Mouse (Mus musculus) heart, embryonic 14.5 days (tissue): ENCODE measurements at regions not wholly inside any gene's neighbourhood (a gene's known extent, or its start where the extent isn't known, plus 50 kb on each side); places are given as distances from the start of the nearest gene placed in this dataset.

Experiments
- ATAC-seq: fragments of 200-750 bp; cut with Nextera tagmentation; 2 replicates; pipeline ENCODE4 v1.8.0; 2017; ENCODE audit warnings: low read depth, moderate TSS enrichment; ENCODE audit not compliant: insufficient number of reproducible peaks, insufficient read depth, low FRiP score
- H3K27ac ChIP-seq, 2 experiments: fragments of 200-500 bp in 1 of 2; fragments of 300-500 bp in 1 of 2; sonication (generic) in 1 of 2; replicated peaks in 1 of 2; 2 replicates each; pipeline ENCODE4 v1.5.1; 2012 to 2014; ENCODE audit warnings: low read depth in 2 of 2, low read length in 2 of 2, control low read depth in 1 of 2, mild to moderate bottlenecking in 1 of 2, mixed read lengths in 1 of 2; ENCODE audit not compliant: control insufficient read depth in 1 of 2, insufficient read depth in 1 of 2
- H3K27me3 ChIP-seq: fragments of 300-500 bp; sonication (generic); 2 replicates; pipeline ENCODE4 v1.6.1; 2014; ENCODE audit warnings: mild to moderate bottlenecking, low read length, control low read depth; ENCODE audit not compliant: control insufficient read depth, insufficient read depth
- H3K36me3 ChIP-seq: fragments of 300-500 bp; sonication (generic); 2 replicates; pipeline ENCODE4 v1.6.1; 2014; ENCODE audit warnings: mild to moderate bottlenecking, control low read depth, low read length, mixed read lengths; ENCODE audit not compliant: control insufficient read depth, insufficient read depth
- H3K4me1 ChIP-seq, 2 experiments: fragments of 200-500 bp in 1 of 2; fragments of 300-500 bp in 1 of 2; sonication (generic) in 1 of 2; 2 replicates each; pipeline ENCODE4 v1.6.1; 2012 to 2014; ENCODE audit warnings: low read length in 2 of 2, control low read depth in 1 of 2, mixed read lengths in 1 of 2; ENCODE audit not compliant: control insufficient read depth in 2 of 2, insufficient read depth in 2 of 2
- H3K4me2 ChIP-seq: fragments of 300-500 bp; sonication (generic); 2 replicates; pipeline ENCODE4 v1.6.1; 2014; ENCODE audit warnings: mild to moderate bottlenecking, low read length
- H3K4me3 ChIP-seq, 2 experiments: fragments of 200-500 bp in 1 of 2; fragments of 300-500 bp in 1 of 2; sonication (generic) in 1 of 2; 2 replicates each; pipeline ENCODE4 v1.5.1; 2012 to 2014; ENCODE audit warnings: low read length in 2 of 2, mild to moderate bottlenecking in 2 of 2, control low read depth in 1 of 2, low read depth in 1 of 2, moderate library complexity in 1 of 2; ENCODE audit not compliant: control insufficient read depth in 1 of 2, insufficient read depth in 1 of 2
- H3K9ac ChIP-seq: fragments of 300-500 bp; sonication (generic); 2 replicates; pipeline ENCODE4 v1.6.1; 2014; ENCODE audit warnings: mild to moderate bottlenecking, low read length
- H3K9me3 ChIP-seq: fragments of 300-500 bp; sonication (generic); 2 replicates; pipeline ENCODE4 v1.6.1; 2016; ENCODE audit warnings: low read length, control low read depth; ENCODE audit not compliant: control insufficient read depth
- WGBS: fragments of 180-500 bp; shearing (Covaris S2); extraction: QIAGEN DNeasy Blood & Tissue Kit; methylation state at CpG from one replicate; pipeline ENCODE4 v1.1.7; 2014; 5-methylcytosine and 5-hydroxymethylcytosine counted together

GRCm38 (mm10) chr6:117460193-117460592 is 291.9 kb downstream of the Cxcl12 start:
- no peaks in the 10 kb centered on the region for H3K36me3 ChIP-seq
- H3K9me3 ChIP-seq, result no peaks in the 10 kb centered on the region
- H3K27ac ChIP-seq, result peak overlapping the region; percentile 7 to 9; a peak in 2 of 4 replicates
- H3K9ac ChIP-seq, result no peak overlapping the region
- WGBS, result 33% methylated on average over 5 of the region's 5 CpGs
- no peaks in the 10 kb centered on the region; the same call in 1 of the 2 replicates for H3K27me3 ChIP-seq
- peaks cover 4 to 7% of the 10 kb centered on the region in 2 experiments; a peak in 2 of 4 replicates for H3K4me1 ChIP-seq
- H3K4me3 ChIP-seq, result no peak overlapping the region
- no peak overlapping the region for H3K4me2 ChIP-seq
- 0 out of 2 replicates have a peak, but pooled peaks have one; percentile 56 for ATAC-seq

DNA sequence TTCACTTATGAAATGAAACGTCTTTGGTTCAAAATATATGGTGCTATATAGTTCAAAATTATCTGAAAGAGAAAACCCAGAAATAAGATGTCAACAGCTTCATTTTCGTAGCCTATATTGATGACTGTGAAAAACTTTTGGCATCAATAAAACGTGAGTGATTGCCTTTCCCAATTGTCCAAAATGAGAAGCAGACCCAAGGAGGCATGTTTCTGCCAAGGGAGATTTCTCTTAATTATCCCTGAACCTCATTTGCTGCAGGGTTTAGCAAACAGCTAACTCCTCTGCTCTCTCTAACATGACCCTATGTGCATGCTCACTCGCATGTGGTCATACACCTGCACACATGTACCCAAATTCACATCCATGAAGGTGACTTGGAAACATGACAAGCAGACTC is 296.8 kb downstream of the Cxcl12 start:
- H3K4me2 ChIP-seq, result no peak overlapping the region
- H3K4me3 ChIP-seq, result no peak overlapping the region
- H3K4me1 ChIP-seq, result peaks cover 2 to 3% of the 10 kb centered on the region in 2 experiments; a peak in 2 of 4 replicates
- H3K9me3 ChIP-seq, result peaks cover 4% of the 10 kb centered on the region; the same call in 1 of the 2 replicates
- H3K27ac ChIP-seq, result no peak overlapping the region
- no peak for ATAC-seq
- no peaks in the 10 kb centered on the region for H3K36me3 ChIP-seq
- H3K9ac ChIP-seq, result no peak overlapping the region
- H3K27me3 ChIP-seq, result no peaks in the 10 kb centered on the region
- WGBS, result 80% methylated on average over 4 of the region's 4 CpGs

GRCm38 (mm10) chr6:117465606-117466174 is 297.4 kb downstream of the Cxcl12 start:
- ATAC-seq, result no peak
- H3K4me1 ChIP-seq, result no peaks in the 10 kb centered on the region
- no peak overlapping the region for H3K4me3 ChIP-seq
- H3K27me3 ChIP-seq, result no peaks in the 10 kb centered on the region
- no peak overlapping the region for H3K9ac ChIP-seq
- no peak overlapping the region for H3K4me2 ChIP-seq
- H3K36me3 ChIP-seq, result no peaks in the 10 kb centered on the region
- 38% methylated on average over 5 of the region's 5 CpGs for WGBS
- peaks cover 4% of the 10 kb centered on the region; the same call in 1 of the 2 replicates for H3K9me3 ChIP-seq
- H3K27ac ChIP-seq, result no peak overlapping the region

DNA sequence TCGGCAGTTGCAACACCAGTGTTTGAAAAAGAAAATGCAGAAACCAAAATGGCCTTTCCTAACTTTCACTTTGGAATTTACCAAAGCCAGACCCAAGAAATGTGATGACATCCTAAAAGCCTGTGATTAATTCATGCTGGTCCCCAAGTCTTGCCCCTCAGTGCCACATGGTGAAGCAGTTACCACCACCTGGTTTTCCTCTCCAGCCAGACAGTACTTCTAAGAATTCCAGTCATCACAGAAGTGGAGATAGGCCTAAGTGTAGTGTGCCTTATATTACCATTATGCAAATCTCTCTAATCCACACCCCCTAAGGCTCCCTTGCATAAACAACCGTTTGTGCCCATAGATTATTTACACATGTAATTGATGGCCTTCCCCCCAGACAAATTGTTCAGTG is 311.0 kb downstream of the Cxcl12 start:
- no peak for ATAC-seq
- Histone ChIP-seq H3K9me3 (no peaks in the 10 kb centered on the region), H3K36me3 (no peaks in the 10 kb centered on the region), H3K4me3 (no peak overlapping the region), H3K4me2 (no peak overlapping the region), H3K27me3 (no peaks in the 10 kb centered on the region), H3K4me1 (peaks cover 6 to 8% of the 10 kb centered on the region in 2 experiments; a peak in 3 of 4 replicates), H3K9ac (no peak overlapping the region), H3K27ac (no peak overlapping the region)
- 41% methylated on average over 2 of the region's 2 CpGs for WGBS

GRCm38 (mm10) chr6:117480396-117480795 is 312.1 kb downstream of the Cxcl12 start:
- 77% methylated on average over 2 of the region's 2 CpGs for WGBS
- Histone ChIP-seq H3K9me3 (no peaks in the 10 kb centered on the region), H3K4me3 (no peak overlapping the region), H3K36me3 (no peaks in the 10 kb centered on the region), H3K27ac (no peak overlapping the region), H3K4me1 (peaks cover 6 to 8% of the 10 kb centered on the region in 2 experiments; a peak in 3 of 4 replicates), H3K9ac (no peak overlapping the region), H3K27me3 (no peaks in the 10 kb centered on the region), H3K4me2 (no peak overlapping the region)
- ATAC-seq, result no peak

DNA sequence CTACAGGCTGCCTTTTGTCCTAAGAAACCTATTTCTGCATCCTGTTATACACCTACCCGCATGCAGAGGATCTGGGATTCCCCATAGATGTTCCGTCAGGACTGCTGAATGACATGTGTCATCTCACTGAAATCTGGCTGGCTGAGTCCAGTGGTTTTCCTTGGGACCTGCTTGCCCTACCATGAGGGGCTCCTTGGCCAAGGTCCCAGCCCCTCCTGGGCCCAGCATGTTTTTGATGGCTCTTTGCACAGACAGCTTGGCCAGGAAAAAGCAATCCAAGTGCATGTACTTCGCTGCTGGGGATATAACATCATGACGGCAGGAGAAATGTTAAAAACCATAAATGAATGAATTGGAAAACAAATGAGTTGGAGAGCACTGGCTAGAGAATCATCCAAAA is 320.8 kb downstream of the Cxcl12 start:
- 93% methylated on average over 4 of the region's 4 CpGs for WGBS

DNA sequence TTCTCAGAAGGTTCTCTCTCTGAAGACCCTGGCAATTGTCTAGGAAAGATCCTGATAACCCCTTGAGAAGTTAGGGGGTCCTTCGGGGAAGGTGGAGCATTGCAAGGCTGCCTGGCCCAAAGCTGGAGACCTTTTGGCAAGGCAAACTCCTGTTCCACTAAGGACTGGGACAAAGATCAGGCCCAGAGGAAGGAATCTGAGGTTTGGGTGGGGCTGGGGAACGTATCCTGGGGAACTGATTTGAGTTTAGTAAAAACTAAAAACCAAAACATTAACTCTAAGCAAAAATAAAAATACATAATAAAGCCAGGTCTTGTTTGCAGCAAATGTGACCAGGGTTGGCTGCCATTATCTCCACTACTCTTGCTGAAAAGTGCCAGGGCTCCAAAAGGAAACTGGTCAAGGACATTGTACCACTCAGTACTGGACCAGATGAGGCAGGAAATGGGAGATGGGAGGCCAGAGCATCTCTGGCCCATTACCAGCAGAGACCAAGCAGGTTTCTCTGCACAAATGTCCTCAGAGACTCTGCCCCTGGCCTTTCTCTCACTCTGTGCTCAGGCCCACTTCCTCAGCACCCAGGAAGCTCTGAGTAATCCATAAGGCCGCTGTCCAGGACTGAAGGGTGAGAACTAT is 321.5 kb downstream of the Cxcl12 start:
- Histone ChIP-seq H3K36me3 (no peaks in the 10 kb centered on the region), H3K4me3 (no peak overlapping the region), H3K9ac (no peak overlapping the region), H3K9me3 (no peaks in the 10 kb centered on the region), H3K4me1 (peaks cover 0 to 3% of the 10 kb centered on the region in 2 experiments; a peak in 3 of 4 replicates), H3K27ac (no peak overlapping the region), H3K4me2 (no peak overlapping the region), H3K27me3 (no peaks in the 10 kb centered on the region)
- ATAC-seq, result no peak
- 72% methylated on average over 3 of the region's 3 CpGs for WGBS

More for the DNA sequence above, 320.8 kb downstream of the Cxcl12 start:
- H3K27me3 ChIP-seq, result no peaks in the 10 kb centered on the region
- peaks cover 0 to 3% of the 10 kb centered on the region in 2 experiments; a peak in 3 of 4 replicates for H3K4me1 ChIP-seq
- no peaks in the 10 kb centered on the region for H3K36me3 ChIP-seq
- H3K4me3 ChIP-seq, result no peak overlapping the region
- no peak overlapping the region for H3K27ac ChIP-seq
- H3K4me2 ChIP-seq, result no peak overlapping the region
- H3K9ac ChIP-seq, result no peak overlapping the region
- H3K9me3 ChIP-seq, result no peaks in the 10 kb centered on the region
- ATAC-seq, result no peak
